Mouse (Mus musculus) olfactory bulb, adult 2 months (tissue): ENCODE data around the gene Cenpa.

ENCODE experiments used
- CTCF ChIP-seq: fragments of 200-500 bp; IDR thresholded peaks from 2 replicates; pipeline ENCODE4 v1.5.1; 2012; ENCODE audit warnings: low read depth, mild to moderate bottlenecking, low read length, moderate library complexity; ENCODE audit not compliant: insufficient read depth
- POLR2A ChIP-seq: fragments of 200-500 bp; IDR thresholded peaks from 2 replicates; pipeline ENCODE4 v1.6.1; 2012; ENCODE audit warnings: mild to moderate bottlenecking, low read depth, low read length, moderate library complexity; ENCODE audit not compliant: insufficient read depth

DNA sequence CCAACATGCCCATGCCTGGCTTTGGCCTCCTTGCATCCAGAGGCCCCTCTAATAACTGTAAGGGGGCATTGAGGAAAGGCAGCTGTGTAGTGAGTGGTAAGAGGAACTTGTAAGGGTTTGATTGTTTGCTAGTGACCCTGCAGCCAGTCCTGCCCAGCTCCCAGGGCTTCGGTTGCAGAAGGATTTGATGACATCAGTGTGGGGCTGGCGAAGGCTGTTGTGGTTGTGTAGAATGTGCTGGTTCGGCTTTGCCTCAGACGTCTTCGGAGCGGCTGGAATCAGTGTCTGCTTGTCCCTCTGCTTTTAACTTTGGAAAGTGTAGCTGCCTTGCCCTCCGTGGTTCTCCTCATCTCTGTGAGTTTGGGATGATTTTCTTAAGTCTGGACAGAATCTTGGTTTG, 10.2 kb downstream of the Cenpa start:
- TF ChIP-seq POLR2A (no peak), CTCF (no peak)
